Mouse (Mus musculus) G1E (cell line): ENCODE data around the gene Larp6. TPM values are rescaled to one million over a fixed set of nuclear protein-coding genes. Genes with fewer than 3 reads are reported as not detected.
A peak's percentile ranks its signal among the peaks of the same experiment; 100 is the strongest.

Source experiments
- ATAC-seq: 2 replicates; pipeline ENCODE4 v1.8.0; 2016; ENCODE audit warnings: mild to moderate bottlenecking; ENCODE audit not compliant: insufficient number of reproducible peaks, poor library complexity, low FRiP score, severe bottlenecking; ENCODE audit errors: extremely low read depth
- DNase-seq: peaks from one replicate; pipeline ENCODE4 v3.0.0; 2012; ENCODE audit warnings: low spot score
- H3K27me3 ChIP-seq: 2 replicates; pipeline ENCODE4 v1.6.1; 2012; ENCODE audit warnings: mild to moderate bottlenecking, low read length, inconsistent platforms; ENCODE audit not compliant: insufficient read depth
- H3K36me3 ChIP-seq: replicated peaks from 2 replicates; pipeline ENCODE3; 2012; ENCODE audit warnings: mild to moderate bottlenecking, inconsistent platforms
- H3K4me1 ChIP-seq: 2 replicates; pipeline ENCODE4 v1.6.1; 2012; ENCODE audit warnings: low read depth, low read length, inconsistent platforms, mixed read lengths; ENCODE audit not compliant: insufficient read depth
- H3K4me3 ChIP-seq: 2 replicates; pipeline ENCODE4 v1.5.1; 2012; ENCODE audit warnings: low read depth, mild to moderate bottlenecking, inconsistent platforms, low read length, moderate library complexity, mixed read lengths
- H3K9me3 ChIP-seq: replicated peaks from 2 replicates; pipeline ENCODE4 v1.6.1; 2012; ENCODE audit warnings: inconsistent platforms
- CTCF ChIP-seq: IDR thresholded peaks from 2 replicates; pipeline ENCODE4 v1.5.1; 2012; ENCODE audit warnings: low read depth, low read length, inconsistent platforms, mixed read lengths
- GATA1 ChIP-seq: IDR thresholded peaks from 2 replicates; pipeline ENCODE4 v1.6.1; 2012; ENCODE audit warnings: borderline replicate concordance, low read length, inconsistent platforms, mixed read lengths
- GATA2 ChIP-seq: IDR thresholded peaks from 2 replicates; pipeline ENCODE4 v1.6.1; 2012; ENCODE audit warnings: low read depth, low read length, inconsistent platforms, borderline replicate concordance
- POLR2AphosphoS5 ChIP-seq: IDR thresholded peaks from 2 replicates; pipeline ENCODE4 v1.6.1; 2012; ENCODE audit warnings: low read depth, low read length, inconsistent platforms; ENCODE audit not compliant: insufficient replicate concordance
- TAL1 ChIP-seq: conservative IDR thresholded peaks from 2 replicates; pipeline ENCODE4 v1.6.1; 2012; ENCODE audit warnings: low read depth, low read length, inconsistent platforms, mixed read lengths
- polyA plus RNA-seq: library from polyadenylated mRNA; stranded (reverse); fragments of >175 nt; gene quantifications from 2 replicates; pipeline ENCODE4 v1.2.3, GENCODE M21; 2012
- total RNA-seq, 2 experiments: library from RNA; stranded (forward) in 1 of 2; stranded (reverse) in 1 of 2; fragments of 200-1000 nt in 1 of 2; fragments of >200 nt in 1 of 2; fragmentation: Nextera tagmentation in 1 of 2; gene quantifications; 2 replicates each; pipeline ENCODE4 v1.2.3; 2014 to 2017

The Larp6 gene
- total and polyA plus RNA-seq, 3 experiments: not detected

DNA sequence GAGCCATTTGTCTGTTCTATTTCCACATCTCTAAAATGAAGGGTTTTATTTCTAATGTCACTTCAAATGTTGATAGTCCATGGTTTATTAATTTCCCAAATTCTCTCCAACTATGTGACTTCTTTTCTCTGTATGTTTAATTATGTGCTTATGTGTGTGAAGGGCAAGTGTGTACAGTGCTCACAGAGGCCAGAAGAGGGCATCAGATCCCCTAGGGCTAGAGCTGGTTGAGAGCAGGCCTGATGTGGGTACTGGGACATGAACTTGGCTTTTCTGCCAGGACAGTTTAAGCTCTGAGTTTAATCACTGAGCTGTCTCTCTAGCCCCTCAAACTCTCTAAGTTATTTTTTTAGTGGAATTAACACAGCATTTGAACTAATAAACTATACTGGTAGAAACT lies 38.0 kb upstream of the Larp6 start:
- ATAC-seq (no peak), DNase-seq (no peak)
- Histone ChIP-seq H3K9me3 (no peaks in the 10 kb centered on the region), H3K4me3 (no peak overlapping the region), H3K4me1 (no peaks in the 10 kb centered on the region), H3K27me3 (no peaks in the 10 kb centered on the region), H3K36me3 (no peaks in the 10 kb centered on the region)
- TF ChIP-seq TAL1: no peak
- no peak for TF ChIP-seq POLR2AphosphoS5
- no peak for TF ChIP-seq GATA1
- no peak for TF ChIP-seq GATA2
- no peak for TF ChIP-seq CTCF

GRCm38 (mm10) chr9:60676429-60676828 lies 36.4 kb upstream of the Larp6 start:
- no peaks in the 10 kb centered on the region for H3K9me3 ChIP-seq
- TF ChIP-seq CTCF (no peak), GATA1 (no peak), TAL1 (no peak), POLR2AphosphoS5 (no peak), GATA2 (no peak)
- no peaks in the 10 kb centered on the region for H3K27me3 ChIP-seq
- no peaks in the 10 kb centered on the region for H3K36me3 ChIP-seq
- ATAC-seq (no peak), DNase-seq (no peak)
- no peaks in the 10 kb centered on the region for H3K4me1 ChIP-seq
- no peak overlapping the region for H3K4me3 ChIP-seq

DNA sequence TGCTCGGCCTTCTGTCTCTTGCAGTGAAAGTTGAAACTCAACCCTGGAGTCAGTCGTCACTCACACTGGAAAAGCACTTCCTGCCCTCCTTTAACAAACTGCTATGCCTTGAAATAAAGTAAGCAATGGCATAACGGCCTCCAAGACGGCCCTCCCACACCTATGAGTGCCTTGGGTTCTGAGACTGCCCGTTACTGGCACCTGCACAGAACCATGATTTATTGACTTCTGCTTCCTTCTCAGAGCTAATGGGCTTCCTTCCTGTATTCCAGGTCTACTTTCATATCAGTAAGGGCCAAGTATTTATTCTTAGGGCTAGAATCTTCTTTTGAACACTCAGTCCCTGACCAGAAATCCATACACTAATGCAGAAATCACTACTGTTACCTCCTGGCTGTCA lies 33.9 kb upstream of the Larp6 start:
- no peak for DNase-seq
- H3K27me3 ChIP-seq: 0 out of 2 replicates have a peak, but pooled peaks cover 3% of the 10 kb centered on the region
- H3K36me3 ChIP-seq: no peaks in the 10 kb centered on the region
- TF ChIP-seq GATA2 (no peak), GATA1 (no peak), POLR2AphosphoS5 (no peak), TAL1 (no peak), CTCF (no peak)
- ATAC-seq: no peak
- no peaks in the 10 kb centered on the region for H3K9me3 ChIP-seq
- no peak overlapping the region for H3K4me3 ChIP-seq
- H3K4me1 ChIP-seq: no peaks in the 10 kb centered on the region

DNA sequence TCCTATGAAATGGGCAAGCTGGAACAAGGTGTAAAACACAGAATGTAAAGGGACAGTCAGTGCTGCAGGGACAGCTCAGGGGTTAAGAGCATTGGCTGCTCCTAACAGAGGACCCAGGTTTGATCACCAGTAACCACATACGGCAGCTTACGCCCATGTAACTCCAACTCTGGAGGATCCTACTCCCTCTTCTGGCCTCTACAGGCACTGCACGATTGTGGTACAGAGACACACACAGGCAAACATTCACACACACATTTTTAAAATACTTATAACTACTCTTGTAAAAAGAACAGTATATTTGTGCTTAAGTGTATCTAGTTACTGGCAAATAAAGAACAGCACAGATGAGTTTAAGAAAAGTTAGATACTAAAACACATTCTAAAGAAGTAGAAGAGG lies 31.8 kb upstream of the Larp6 start:
- no peak for DNase-seq
- 0 out of 2 replicates have a peak, but pooled peaks cover 3% of the 10 kb centered on the region for H3K27me3 ChIP-seq
- no peak for ATAC-seq
- TF ChIP-seq CTCF (no peak), POLR2AphosphoS5 (no peak), TAL1 (no peak), GATA1 (no peak), GATA2 (no peak)
- H3K36me3 ChIP-seq: no peaks in the 10 kb centered on the region
- H3K4me3 ChIP-seq: no peak overlapping the region
- no peaks in the 10 kb centered on the region for H3K4me1 ChIP-seq
- H3K9me3 ChIP-seq: no peaks in the 10 kb centered on the region

- Histone ChIP-seq H3K27me3 (peaks cover 5% of the 10 kb centered on the region; the same call in 1 of the 2 replicates), H3K9me3 (no peaks in the 10 kb centered on the region), H3K4me3 (no peak overlapping the region), H3K4me1 (no peaks in the 10 kb centered on the region; the same call in 1 of the 2 replicates), H3K36me3 (no peaks in the 10 kb centered on the region)
- ATAC-seq (no peak), DNase-seq (no peak)
- TF ChIP-seq TAL1: no peak
- TF ChIP-seq GATA2: no peak
- no peak for TF ChIP-seq GATA1
- no peak for TF ChIP-seq POLR2AphosphoS5
- TF ChIP-seq CTCF: no peak
Measured at GRCm38 (mm10) chr9:60682753-60683152, 30.0 kb upstream of the Larp6 start.

GRCm38 (mm10) chr9:60687415-60687814 lies 25.4 kb upstream of the Larp6 start:
- DNase-seq: no peak
- no peak for ATAC-seq
- H3K27me3 ChIP-seq: peaks cover 11% of the 10 kb centered on the region
- H3K36me3 ChIP-seq: no peaks in the 10 kb centered on the region
- no peak for TF ChIP-seq POLR2AphosphoS5
- no peak for TF ChIP-seq CTCF
- TF ChIP-seq GATA2: no peak
- TF ChIP-seq TAL1: no peak
- TF ChIP-seq GATA1: no peak
- no peaks in the 10 kb centered on the region; the same call in 1 of the 2 replicates for H3K9me3 ChIP-seq
- H3K4me3 ChIP-seq: peak overlapping the region; percentile 68
- H3K4me1 ChIP-seq: peaks cover 4% of the 10 kb centered on the region

DNA sequence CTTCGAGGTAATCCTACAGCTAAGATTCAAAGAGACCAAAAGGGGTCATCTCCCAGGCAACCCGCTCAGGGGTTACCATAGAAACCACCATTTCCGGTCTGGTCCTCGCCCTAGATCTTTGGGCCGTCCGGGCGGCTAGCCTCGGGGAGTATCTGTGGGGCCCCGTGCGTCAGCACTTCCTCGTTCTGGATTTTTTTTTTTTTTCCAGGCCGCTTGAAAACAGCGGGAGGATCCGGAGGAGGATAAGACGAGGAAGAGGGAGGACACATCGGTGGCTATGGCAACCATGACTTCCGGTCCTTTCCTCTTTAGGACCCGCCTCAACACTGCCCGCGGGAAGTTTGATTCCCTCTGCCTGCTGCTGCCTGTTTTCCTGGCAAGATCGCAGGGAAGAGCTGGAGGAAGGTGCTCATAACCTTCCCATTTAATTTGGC lies 24.9 kb upstream of the Larp6 start, which contains the start of gene Lrrc49:
Gene Lrrc49 (minus strand): TSS at position 268 of the 434 bp plus-strand sequence.
- Histone ChIP-seq H3K4me1 (peaks cover 4% of the 10 kb centered on the region), H3K4me3 (peak within 1 kb of the TSS; percentile 68), H3K9me3 (no peaks in the 10 kb centered on the region; the same call in 1 of the 2 replicates), H3K36me3 (no peaks in the 10 kb centered on the region), H3K27me3 (peaks cover 8% of the 10 kb centered on the region)
- DNase-seq (peak; percentile 14), ATAC-seq (peak; percentile 57)
- TF ChIP-seq GATA1 (no peak), CTCF (no peak), POLR2AphosphoS5 (no peak), TAL1 (no peak), GATA2 (no peak)
